Mouse (Mus musculus): ENCODE measurements around the gene Oxt. TPM values are rescaled to one million over a fixed set of nuclear protein-coding genes. Genes with fewer than 3 reads are reported as not detected.
"Not testable (repeated sequence)": the region's sequence is repeated elsewhere in the genome, so short reads cannot be mapped to it uniquely, and the experiment has no call there.

Oxt gene
- polyA plus RNA-seq, 1 experiment: not detected

GRCm38 (mm10) chr2:130554841-130555240 is 21.1 kb upstream of the Oxt start:
- Histone ChIP-seq H3K4me1 (ENCODE audit: control insufficient read depth, insufficient read depth, low read length) (no peaks in the 10 kb centered on the region), H3K4me3 (ENCODE audit: insufficient read depth, low read length) (no peak overlapping the region), H3K27ac (ENCODE audit: insufficient read depth, low read depth, low read length) (no peak overlapping the region)
- TF ChIP-seq POLR2A (IDR thresholded peaks at IDR 0.05; ENCODE audit: borderline replicate concordance, low read depth, low read length) (no peak), CTCF (IDR thresholded peaks at IDR 0.05; ENCODE audit: low read depth, low read length) (no peak)

- TF ChIP-seq CTCF (IDR thresholded peaks at IDR 0.05; ENCODE audit: low read depth, low read length) (no peak), POLR2A (IDR thresholded peaks at IDR 0.05; ENCODE audit: borderline replicate concordance, low read depth, low read length) (no peak)
These were observed 19.7 kb upstream of the Oxt start for GRCm38 (mm10) chr2:130556292-130556691.

GRCm38 (mm10) chr2:130557462-130557861 is 18.5 kb upstream of the Oxt start:
- TF ChIP-seq CTCF (IDR thresholded peaks at IDR 0.05; ENCODE audit: low read depth, low read length) (no peak), POLR2A (IDR thresholded peaks at IDR 0.05; ENCODE audit: borderline replicate concordance, low read depth, low read length) (no peak)
- Histone ChIP-seq H3K4me3 (ENCODE audit: insufficient read depth, low read length) (no peak overlapping the region), H3K4me1 (ENCODE audit: control insufficient read depth, insufficient read depth, low read length) (no peaks in the 10 kb centered on the region), H3K27ac (ENCODE audit: insufficient read depth, low read depth, low read length) (no peak overlapping the region)

More at GRCm38 (mm10) chr2:130556292-130556691, 19.7 kb upstream of the Oxt start:
- H3K4me3 ChIP-seq (ENCODE audit: insufficient read depth, low read length): no peak overlapping the region
- H3K4me1 ChIP-seq (ENCODE audit: control insufficient read depth, insufficient read depth, low read length): no peaks in the 10 kb centered on the region
- no peak overlapping the region for H3K27ac ChIP-seq (ENCODE audit: insufficient read depth, low read depth, low read length)

GRCm38 (mm10) chr2:130558015-130558414 is 18.0 kb upstream of the Oxt start:
- H3K4me3 ChIP-seq (ENCODE audit: insufficient read depth, low read length): no peak overlapping the region
- H3K4me1 ChIP-seq (ENCODE audit: control insufficient read depth, insufficient read depth, low read length): 0 out of 2 replicates have a peak, but pooled peaks cover 2% of the 10 kb centered on the region
- TF ChIP-seq POLR2A (IDR thresholded peaks at IDR 0.05; ENCODE audit: borderline replicate concordance, low read depth, low read length) (no peak), CTCF (IDR thresholded peaks at IDR 0.05; ENCODE audit: low read depth, low read length) (no peak)
- no peak overlapping the region for H3K27ac ChIP-seq (ENCODE audit: insufficient read depth, low read depth, low read length)

- Histone ChIP-seq H3K27ac (ENCODE audit: insufficient read depth, low read depth, low read length) (peak within 1 kb of the TSS; percentile 19), H3K4me3 (ENCODE audit: insufficient read depth, low read length) (peak within 1 kb of the TSS; percentile 77), H3K4me1 (ENCODE audit: control insufficient read depth, insufficient read depth, low read length) (peaks cover 9% of the 10 kb centered on the region)
- TF ChIP-seq CTCF (IDR thresholded peaks at IDR 0.05; ENCODE audit: low read depth, low read length) (peak; percentile 23; the same call in 1 of the 2 replicates), POLR2A (IDR thresholded peaks at IDR 0.05; ENCODE audit: borderline replicate concordance, low read depth, low read length) (0 out of 2 replicates have a peak, but pooled peaks have one; percentile 6)
These were observed 12.5 kb upstream of the Oxt start, which contains the start of gene Mrps26 for GRCm38 (mm10) chr2:130563212-130564055. Mrps26 (plus strand) TSS chr2:130563742.

- TF ChIP-seq CTCF (IDR thresholded peaks at IDR 0.05; ENCODE audit: low read depth, low read length) (no peak), POLR2A (IDR thresholded peaks at IDR 0.05; ENCODE audit: borderline replicate concordance, low read depth, low read length) (no peak)
- Histone ChIP-seq H3K4me3 (ENCODE audit: insufficient read depth, low read length) (peak overlapping the region; percentile 77), H3K27ac (ENCODE audit: insufficient read depth, low read depth, low read length) (peak overlapping the region; percentile 19; the same call in 1 of the 2 replicates), H3K4me1 (ENCODE audit: control insufficient read depth, insufficient read depth, low read length) (peaks cover 9% of the 10 kb centered on the region)
These were observed 11.9 kb upstream of the Oxt start for GRCm38 (mm10) chr2:130564063-130564462.

GRCm38 (mm10) chr2:130564983-130565382 is 11.0 kb upstream of the Oxt start:
- no peak for TF ChIP-seq POLR2A (IDR thresholded peaks at IDR 0.05; ENCODE audit: borderline replicate concordance, low read depth, low read length)
- TF ChIP-seq CTCF (IDR thresholded peaks at IDR 0.05; ENCODE audit: low read depth, low read length): no peak
- Histone ChIP-seq H3K4me1 (ENCODE audit: control insufficient read depth, insufficient read depth, low read length) (peaks cover 9% of the 10 kb centered on the region), H3K27ac (ENCODE audit: insufficient read depth, low read depth, low read length) (no peak overlapping the region), H3K4me3 (ENCODE audit: insufficient read depth, low read length) (peak overlapping the region; percentile 77; the same call in 1 of the 2 replicates)

GRCm38 (mm10) chr2:130568921-130569320 is 7.1 kb upstream of the Oxt start:
- TF ChIP-seq POLR2A (IDR thresholded peaks at IDR 0.05; ENCODE audit: borderline replicate concordance, low read depth, low read length) (no peak), CTCF (IDR thresholded peaks at IDR 0.05; ENCODE audit: low read depth, low read length) (no peak)
- Histone ChIP-seq H3K27ac (ENCODE audit: insufficient read depth, low read depth, low read length) (no peak overlapping the region), H3K4me1 (ENCODE audit: control insufficient read depth, insufficient read depth, low read length) (peaks cover 7% of the 10 kb centered on the region), H3K4me3 (ENCODE audit: insufficient read depth, low read length) (no peak overlapping the region)

- peaks cover 2% of the 10 kb centered on the region for H3K4me1 ChIP-seq (ENCODE audit: control insufficient read depth, insufficient read depth, low read length)
- H3K4me3 ChIP-seq (ENCODE audit: insufficient read depth, low read length): no peak overlapping the region
- no peak overlapping the region for H3K27ac ChIP-seq (ENCODE audit: insufficient read depth, low read depth, low read length)
- TF ChIP-seq POLR2A (IDR thresholded peaks at IDR 0.05; ENCODE audit: borderline replicate concordance, low read depth, low read length): no peak
- no peak for TF ChIP-seq CTCF (IDR thresholded peaks at IDR 0.05; ENCODE audit: low read depth, low read length)
These were observed 6.0 kb upstream of the Oxt start for GRCm38 (mm10) chr2:130569926-130570325.

GRCm38 (mm10) chr2:130574960-130575359 is 1.0 kb upstream of the Oxt start:
- H3K27ac ChIP-seq (ENCODE audit: insufficient read depth, low read depth, low read length): no peak overlapping the region
- no peak for TF ChIP-seq POLR2A (IDR thresholded peaks at IDR 0.05; ENCODE audit: borderline replicate concordance, low read depth, low read length)
- TF ChIP-seq CTCF (IDR thresholded peaks at IDR 0.05; ENCODE audit: low read depth, low read length): no peak
- no peak overlapping the region for H3K4me3 ChIP-seq (ENCODE audit: insufficient read depth, low read length)
- H3K4me1 ChIP-seq (ENCODE audit: control insufficient read depth, insufficient read depth, low read length): no peaks in the 10 kb centered on the region

GRCm38 (mm10) chr2:130576564-130576963 is 591 bp downstream of the Oxt start:
- not testable (repeated sequence) for H3K4me1 ChIP-seq (ENCODE audit: control insufficient read depth, insufficient read depth, low read length); H3K27ac ChIP-seq (ENCODE audit: insufficient read depth, low read depth, low read length); H3K4me3 ChIP-seq (ENCODE audit: insufficient read depth, low read length)
